Mouse (Mus musculus) midbrain, embryonic 16.5 days (tissue): ENCODE results near the gene Cxcl3. TPM values are rescaled to one million over a fixed set of nuclear protein-coding genes. Genes with fewer than 3 reads are reported as not detected.

ENCODE experiments used
- ATAC-seq: fragments of 200-750 bp; cut with Nextera tagmentation; 2 replicates; pipeline ENCODE4 v1.8.0; 2017; ENCODE audit warnings: moderate TSS enrichment
- H3K27ac ChIP-seq: fragments of 300-500 bp; sonication (generic); 2 replicates; pipeline ENCODE4 v1.5.1; 2014; ENCODE audit warnings: mild to moderate bottlenecking, low read length, mixed read lengths
- H3K27me3 ChIP-seq: fragments of 300-500 bp; sonication (generic); 2 replicates; pipeline ENCODE4 v1.6.1; 2014; ENCODE audit warnings: low read depth, low read length, mixed read lengths; ENCODE audit not compliant: control insufficient read depth, insufficient read depth
- H3K36me3 ChIP-seq: fragments of 300-500 bp; sonication (generic); 2 replicates; pipeline ENCODE4 v1.6.1; 2014; ENCODE audit warnings: mild to moderate bottlenecking, low read length, moderate library complexity, mixed read lengths; ENCODE audit not compliant: control insufficient read depth, insufficient read depth
- H3K4me1 ChIP-seq: fragments of 300-500 bp; sonication (generic); 2 replicates; pipeline ENCODE4 v1.6.1; 2014; ENCODE audit warnings: mild to moderate bottlenecking, low read length, mixed read lengths; ENCODE audit not compliant: control insufficient read depth, insufficient read depth
- H3K4me2 ChIP-seq: fragments of 300-500 bp; sonication (generic); 2 replicates; pipeline ENCODE4 v1.6.1; 2014; ENCODE audit warnings: mild to moderate bottlenecking, low read length, mixed read lengths
- H3K4me3 ChIP-seq: fragments of 300-500 bp; sonication (generic); 2 replicates; pipeline ENCODE4 v1.5.1; 2014; ENCODE audit warnings: low read depth, mild to moderate bottlenecking, low read length, moderate library complexity, mixed read lengths
- H3K9ac ChIP-seq: fragments of 300-500 bp; sonication (generic); 2 replicates; pipeline ENCODE4 v1.6.1; 2014; ENCODE audit warnings: low read depth, low read length, mixed read lengths
- H3K9me3 ChIP-seq: fragments of 300-500 bp; sonication (generic); replicated peaks from 2 replicates; pipeline ENCODE4 v1.6.1; 2014; ENCODE audit warnings: mild to moderate bottlenecking, low read length, mixed read lengths; ENCODE audit not compliant: control insufficient read depth, poor library complexity, severe bottlenecking
- WGBS: fragments of 180-500 bp; shearing (Covaris S2); extraction: QIAGEN DNeasy Blood & Tissue Kit; methylation state at CpG from one replicate; pipeline ENCODE4 v1.1.7; 2014; 5-methylcytosine and 5-hydroxymethylcytosine counted together
- polyA plus RNA-seq: library from polyadenylated mRNA; unstranded; fragments of >200 nt; fragmentation: Nextera tagmentation; extraction: Ambion mirVana; gene quantifications from 2 replicates; pipeline ENCODE4 v1.2.1, GENCODE M21; 2015

Cxcl3 gene
- 0.35 TPM in 1 of 2 replicates, not detected in the other for polyA plus RNA-seq

- peak within 1 kb of the TSS; percentile 44 for H3K4me3 ChIP-seq
- no peaks in the 10 kb centered on the region for H3K36me3 ChIP-seq
- no peaks in the 10 kb centered on the region for H3K9me3 ChIP-seq
- ATAC-seq = peak; percentile 92
- H3K27ac ChIP-seq = no peak within 1 kb of the TSS
- H3K4me1 ChIP-seq = no peaks in the 10 kb centered on the region
- no peaks in the 10 kb centered on the region for H3K27me3 ChIP-seq
- 17% methylated on average over 24 of the region's 26 CpGs for WGBS
- peak within 1 kb of the TSS; percentile 57 for H3K9ac ChIP-seq
- peak within 1 kb of the TSS; percentile 91 for H3K4me2 ChIP-seq
Observed at GRCm38 (mm10) chr5:90785659-90786588, at the start of gene Cxcl3. TSS of gene Cxcl3 (plus strand) at chr5:90786103.

GRCm38 (mm10) chr5:90742029-90742428, 43.9 kb upstream of the Cxcl3 start:
- 70% methylated on average over 4 of the region's 4 CpGs for WGBS
- H3K9ac ChIP-seq = no peak overlapping the region
- H3K4me2 ChIP-seq = no peak overlapping the region
- no peak overlapping the region for H3K27ac ChIP-seq
- no peaks in the 10 kb centered on the region for H3K36me3 ChIP-seq
- H3K4me1 ChIP-seq = no peaks in the 10 kb centered on the region
- H3K9me3 ChIP-seq = no peaks in the 10 kb centered on the region
- H3K27me3 ChIP-seq = no peaks in the 10 kb centered on the region
- ATAC-seq = no peak
- H3K4me3 ChIP-seq = no peak overlapping the region

- ATAC-seq = no peak
- Histone ChIP-seq H3K36me3 (no peaks in the 10 kb centered on the region), H3K4me2 (no peak overlapping the region), H3K9ac (no peak overlapping the region), H3K4me3 (no peak overlapping the region), H3K9me3 (no peaks in the 10 kb centered on the region), H3K27ac (no peak overlapping the region), H3K4me1 (0 out of 2 replicates have a peak, but pooled peaks cover 5% of the 10 kb centered on the region), H3K27me3 (peaks cover 3% of the 10 kb centered on the region; the same call in 1 of the 2 replicates)
- 96% methylated on average over 1 of the region's 1 CpGs for WGBS
Observed at GRCm38 (mm10) chr5:90753934-90754333, 32.0 kb upstream of the Cxcl3 start.

GRCm38 (mm10) chr5:90758020-90758605, 27.8 kb upstream of the Cxcl3 start:
- Histone ChIP-seq H3K9me3 (no peaks in the 10 kb centered on the region), H3K4me3 (no peak overlapping the region), H3K27me3 (peaks cover 3% of the 10 kb centered on the region; the same call in 1 of the 2 replicates), H3K36me3 (no peaks in the 10 kb centered on the region), H3K9ac (no peak overlapping the region), H3K27ac (no peak overlapping the region), H3K4me1 (peaks cover 11% of the 10 kb centered on the region; the same call in 1 of the 2 replicates), H3K4me2 (no peak overlapping the region)
- WGBS = 40% methylated on average over 5 of the region's 5 CpGs
- ATAC-seq = no peak

- Histone ChIP-seq H3K4me1 (peaks cover 11% of the 10 kb centered on the region; the same call in 1 of the 2 replicates), H3K27me3 (peaks cover 3% of the 10 kb centered on the region; the same call in 1 of the 2 replicates), H3K27ac (no peak within 1 kb of the TSS), H3K9me3 (no peaks in the 10 kb centered on the region), H3K9ac (peak within 1 kb of the TSS; percentile 72), H3K4me2 (peak within 1 kb of the TSS; percentile 73), H3K36me3 (no peaks in the 10 kb centered on the region), H3K4me3 (peak within 1 kb of the TSS; percentile 50)
- ATAC-seq = peak; percentile 89
- WGBS = 3% methylated on average over 32 of the region's 32 CpGs
Observed at GRCm38 (mm10) chr5:90759077-90760065, 26.5 kb upstream of the Cxcl3 start, which contains the start of gene Cxcl5. TSS of gene Cxcl5 (plus strand) at chr5:90759360.

- H3K4me3 ChIP-seq = no peak overlapping the region
- H3K4me1 ChIP-seq = peaks cover 11% of the 10 kb centered on the region; the same call in 1 of the 2 replicates
- no peaks in the 10 kb centered on the region for H3K36me3 ChIP-seq
- H3K9ac ChIP-seq = no peak overlapping the region
- no peak overlapping the region for H3K27ac ChIP-seq
- peaks cover 3% of the 10 kb centered on the region; the same call in 1 of the 2 replicates for H3K27me3 ChIP-seq
- no peak for ATAC-seq
- 40% methylated on average over 4 of the region's 4 CpGs for WGBS
- no peaks in the 10 kb centered on the region for H3K9me3 ChIP-seq
- H3K4me2 ChIP-seq = no peak overlapping the region
Observed at GRCm38 (mm10) chr5:90760303-90760702, 25.6 kb upstream of the Cxcl3 start.

GRCm38 (mm10) chr5:90760844-90761243, 25.1 kb upstream of the Cxcl3 start:
- H3K27ac ChIP-seq = no peak overlapping the region
- H3K4me1 ChIP-seq = peaks cover 11% of the 10 kb centered on the region; the same call in 1 of the 2 replicates
- no peak for ATAC-seq
- 95% methylated on average over 2 of the region's 2 CpGs for WGBS
- H3K4me2 ChIP-seq = no peak overlapping the region
- H3K9me3 ChIP-seq = no peaks in the 10 kb centered on the region
- H3K36me3 ChIP-seq = no peaks in the 10 kb centered on the region
- H3K4me3 ChIP-seq = no peak overlapping the region
- H3K9ac ChIP-seq = no peak overlapping the region
- peaks cover 3% of the 10 kb centered on the region; the same call in 1 of the 2 replicates for H3K27me3 ChIP-seq

GRCm38 (mm10) chr5:90761834-90762233, 24.1 kb upstream of the Cxcl3 start:
- H3K4me3 ChIP-seq = no peak overlapping the region
- no peak overlapping the region for H3K9ac ChIP-seq
- H3K4me2 ChIP-seq = no peak overlapping the region
- WGBS = 83% methylated on average over 3 of the region's 3 CpGs
- ATAC-seq = no peak
- no peaks in the 10 kb centered on the region for H3K9me3 ChIP-seq
- H3K27ac ChIP-seq = no peak overlapping the region
- peaks cover 11% of the 10 kb centered on the region; the same call in 1 of the 2 replicates for H3K4me1 ChIP-seq
- H3K27me3 ChIP-seq = peaks cover 3% of the 10 kb centered on the region; the same call in 1 of the 2 replicates
- H3K36me3 ChIP-seq = no peaks in the 10 kb centered on the region
